Mouse (Mus musculus) kidney, postnatal 0 days (tissue): Measurements from ENCODE around the gene Ubr3. TPM values are rescaled to one million over a fixed set of nuclear protein-coding genes. Genes with fewer than 3 reads are reported as not detected.
"Not testable (repeated sequence)": the region's sequence is repeated elsewhere in the genome, so short reads cannot be mapped to it uniquely, and the experiment has no call there.

Source experiments
- ATAC-seq: fragments of 200-750 bp; cut with Nextera tagmentation; replicated peaks from 2 replicates; pipeline ENCODE4 v1.8.0; 2017; ENCODE audit warnings: low read depth, moderate number of reproducible peaks, moderate TSS enrichment, moderate library complexity; ENCODE audit not compliant: low FRiP score
- DNase-seq: peaks from one replicate; pipeline ENCODE4 v3.0.0-alpha.2; 2016; ENCODE audit warnings: low spot score
- H3K27ac ChIP-seq: fragments of 300-500 bp; sonication (generic); 2 replicates; pipeline ENCODE4 v1.5.1; 2014; ENCODE audit warnings: mild to moderate bottlenecking
- H3K27me3 ChIP-seq: fragments of 300-500 bp; sonication (generic); 2 replicates; pipeline ENCODE4 v1.6.1; 2014; ENCODE audit warnings: low read length, mixed read lengths; ENCODE audit not compliant: insufficient read depth
- H3K36me3 ChIP-seq: fragments of 300-500 bp; sonication (generic); 2 replicates; pipeline ENCODE4 v1.6.1; 2014; ENCODE audit warnings: low read length, mixed read lengths; ENCODE audit not compliant: insufficient read depth
- H3K4me1 ChIP-seq: fragments of 300-500 bp; sonication (generic); replicated peaks from 2 replicates; pipeline ENCODE4 v1.6.1; 2014; ENCODE audit warnings: antibody characterized with exemption, low read length, mixed read lengths; ENCODE audit not compliant: insufficient read depth
- H3K4me2 ChIP-seq: fragments of 300-500 bp; sonication (generic); 2 replicates; pipeline ENCODE4 v1.6.1; 2014; ENCODE audit warnings: mild to moderate bottlenecking, low read length, moderate library complexity, mixed read lengths
- H3K4me3 ChIP-seq: fragments of 300-500 bp; sonication (generic); replicated peaks from 2 replicates; pipeline ENCODE4 v1.5.1; 2014; ENCODE audit warnings: low read depth, low read length
- H3K9ac ChIP-seq: fragments of 300-500 bp; sonication (generic); 2 replicates; pipeline ENCODE4 v1.6.1; 2014; ENCODE audit warnings: low read depth, low read length
- H3K9me3 ChIP-seq: fragments of 300-500 bp; sonication (generic); replicated peaks from 2 replicates; pipeline ENCODE4 v1.6.1; 2016; ENCODE audit warnings: low read length, inconsistent platforms, mixed read lengths
- CTCF ChIP-seq: IDR thresholded peaks from 2 replicates; pipeline ENCODE4 v1.5.1; 2016; ENCODE audit warnings: antibody characterized with exemption, low read depth, mild to moderate bottlenecking, moderate library complexity
- WGBS: fragments of 180-500 bp; shearing (Covaris S2); extraction: QIAGEN DNeasy Blood & Tissue Kit; methylation state at CpG from one replicate; pipeline ENCODE4 v1.1.7; 2014; 5-methylcytosine and 5-hydroxymethylcytosine counted together
- polyA plus RNA-seq: library from polyadenylated mRNA; unstranded; fragments of >200 nt; fragmentation: Nextera tagmentation; extraction: Ambion mirVana; gene quantifications from 2 replicates; pipeline ENCODE4 v1.2.1, GENCODE M21; 2015

Gene Ubr3
- polyA plus RNA-seq, 1 experiment from 2014 or later, result 12.8 TPM

- Histone ChIP-seq H3K36me3 (peaks cover 21% of the 10 kb centered on the region; the same call in 1 of the 2 replicates), H3K4me1 (no peaks in the 10 kb centered on the region), H3K27ac (no peak overlapping the region), H3K27me3 (no peaks in the 10 kb centered on the region), H3K4me3 (no peak overlapping the region), H3K4me2 (no peak overlapping the region), H3K9me3 (no peaks in the 10 kb centered on the region), H3K9ac (no peak overlapping the region)
- 93% methylated on average over 2 of the region's 2 CpGs for WGBS
- no peak for DNase-seq
- no peak for TF ChIP-seq CTCF
- no peak for ATAC-seq
These were observed 77.8 kb downstream of the Ubr3 start for GRCm38 (mm10) chr2:69974896-69975295.

- Histone ChIP-seq H3K4me3 (no peak overlapping the region), H3K9ac (no peak overlapping the region), H3K27ac (no peak overlapping the region), H3K36me3 (peaks cover 29% of the 10 kb centered on the region), H3K4me1 (no peaks in the 10 kb centered on the region), H3K9me3 (no peaks in the 10 kb centered on the region), H3K4me2 (no peak overlapping the region), H3K27me3 (no peaks in the 10 kb centered on the region)
- no peak for DNase-seq
- 94% methylated on average over 6 of the region's 6 CpGs for WGBS
- TF ChIP-seq CTCF, result no peak
- no peak for ATAC-seq
These were observed 92.2 kb downstream of the Ubr3 start for GRCm38 (mm10) chr2:69989224-69989623.

- H3K27me3 ChIP-seq, result no peaks in the 10 kb centered on the region
- H3K9ac ChIP-seq, result no peak overlapping the region
- H3K36me3 ChIP-seq, result peaks cover 25% of the 10 kb centered on the region
- DNase-seq (no peak), ATAC-seq (no peak)
- no peak overlapping the region for H3K4me3 ChIP-seq
- 57% methylated on average over 2 of the region's 2 CpGs for WGBS
- no peaks in the 10 kb centered on the region for H3K4me1 ChIP-seq
- no peaks in the 10 kb centered on the region for H3K9me3 ChIP-seq
- peak; percentile 38 for TF ChIP-seq CTCF
- no peak overlapping the region for H3K4me2 ChIP-seq
- H3K27ac ChIP-seq, result no peak overlapping the region
These were observed 93.6 kb downstream of the Ubr3 start for GRCm38 (mm10) chr2:69990647-69991046.

- H3K9me3 ChIP-seq, H3K27ac ChIP-seq, H3K4me1 ChIP-seq, H3K4me3 ChIP-seq, H3K9ac ChIP-seq, H3K4me2 ChIP-seq, DNase-seq, ATAC-seq, H3K27me3 ChIP-seq: not testable (repeated sequence)
- WGBS, result 90% methylated on average over 3 of the region's 3 CpGs
- H3K36me3 ChIP-seq, result peaks cover 27% of the 10 kb centered on the region
These were observed 97.2 kb downstream of the Ubr3 start for GRCm38 (mm10) chr2:69994082-69994736.

GRCm38 (mm10) chr2:69994779-69995178 is 97.7 kb downstream of the Ubr3 start:
- Histone ChIP-seq H3K4me1 (no peaks in the 10 kb centered on the region), H3K4me2 (no peak overlapping the region), H3K9me3 (no peaks in the 10 kb centered on the region), H3K9ac (no peak overlapping the region), H3K4me3 (no peak overlapping the region), H3K36me3 (peaks cover 24% of the 10 kb centered on the region), H3K27me3 (no peaks in the 10 kb centered on the region), H3K27ac (no peak overlapping the region)
- no peak for TF ChIP-seq CTCF
- DNase-seq, result no peak
- WGBS, result 64% methylated on average over 2 of the region's 2 CpGs
- no peak for ATAC-seq

GRCm38 (mm10) chr2:69999097-69999770 is 102.2 kb downstream of the Ubr3 start:
- TF ChIP-seq CTCF, result no peak
- Histone ChIP-seq H3K27ac (no peak overlapping the region), H3K4me3 (no peak overlapping the region), H3K27me3 (no peaks in the 10 kb centered on the region), H3K4me1 (no peaks in the 10 kb centered on the region), H3K4me2 (no peak overlapping the region), H3K9me3 (no peaks in the 10 kb centered on the region), H3K36me3 (peaks cover 13% of the 10 kb centered on the region), H3K9ac (no peak overlapping the region)
- ATAC-seq (no peak), DNase-seq (no peak)
- WGBS, result 95% methylated on average over 7 of the region's 7 CpGs
